8 mouse cellular contexts compared by ENCODE assay signal in genomic region chr11:93856284-93856955, GRCm38 (mm10). TPM values are rescaled to one million over a fixed set of nuclear protein-coding genes. Genes with fewer than 3 reads are reported as not detected.
A peak's percentile ranks its signal among the peaks of the same experiment; 100 is the strongest.
DNase-seq lines count a peak whose midpoint lies in the region; ATAC-seq and TF ChIP-seq lines count a peak whose summit lies in the region.

No protein-coding gene starts in this region.

- 5% methylated on average over 6 of the region's 6 CpGs for WGBS in hindbrain, embryonic 15.5 days
- WGBS in midbrain, embryonic 12.5 days, result 11% methylated on average over 6 of the region's 6 CpGs

- H3K4me3 ChIP-seq in hindbrain, embryonic 15.5 days, result no peak overlapping the region
- H3K4me3 ChIP-seq in left cerebral cortex, adult 2 months, result no peak overlapping the region
- H3K4me3 ChIP-seq in midbrain, embryonic 12.5 days, result no peak overlapping the region

- DNase-seq in heart, adult 11 months, result peak; percentile 91
- DNase-seq in heart, postnatal 25 days (ENCODE audit: low spot score), result no peak
- DNase-seq in cerebellum, adult 9-10 months, result peak; percentile 88
- peak; percentile 60 to 83 for DNase-seq in frontal cortex, postnatal 10 days (ENCODE audit: low spot score in 2 of 2)
- DNase-seq in left cerebral cortex, adult 2 months (ENCODE audit: extremely low spot score in 1 of 2, low spot score in 2 of 2), result peak; percentile 85 to 88
- peak; percentile 2 for DNase-seq in skeletal muscle tissue, adult 2 months (ENCODE audit: low read depth, low spot score)

- H3K4me2 ChIP-seq in hindbrain, embryonic 15.5 days, result 0 out of 2 replicates have a peak overlapping the region, but pooled peaks have one; percentile 31
- no peak overlapping the region for H3K4me2 ChIP-seq in midbrain, embryonic 12.5 days (replicated peaks)

- peaks cover 7% of the 10 kb centered on the region; the same call in 1 of the 2 replicates for H3K36me3 ChIP-seq in hindbrain, embryonic 15.5 days
- peaks cover 8% of the 10 kb centered on the region for H3K36me3 ChIP-seq in midbrain, embryonic 12.5 days

- H3K9ac ChIP-seq in hindbrain, embryonic 15.5 days, result no peak overlapping the region
- no peak overlapping the region for H3K9ac ChIP-seq in midbrain, embryonic 12.5 days (replicated peaks)

- intact Hi-C loops in heart, postnatal 25 days (cut with DNase I), result no loop called here
- intact Hi-C loops in left cerebral cortex, adult 2 months (cut with DNase I), result loop anchor here (5.0 kb wide), 1 partner anchor 709 kb away; no protein-coding TSS in a partner anchor

- peaks cover 7% of the 10 kb centered on the region for H3K4me1 ChIP-seq in hindbrain, embryonic 15.5 days (replicated peaks)
- H3K4me1 ChIP-seq in midbrain, embryonic 12.5 days, result no peaks in the 10 kb centered on the region

- H3K9me3 ChIP-seq in hindbrain, embryonic 15.5 days, result no peaks in the 10 kb centered on the region
- H3K9me3 ChIP-seq in midbrain, embryonic 12.5 days, result no peaks in the 10 kb centered on the region

- H3K27ac ChIP-seq in hindbrain, embryonic 15.5 days (replicated peaks), result no peak overlapping the region
- no peak overlapping the region for H3K27ac ChIP-seq in left cerebral cortex, adult 2 months
- H3K27ac ChIP-seq in midbrain, embryonic 12.5 days (replicated peaks), result no peak overlapping the region

- no peaks in the 10 kb centered on the region for H3K27me3 ChIP-seq in hindbrain, embryonic 15.5 days
- H3K27me3 ChIP-seq in midbrain, embryonic 12.5 days, result no peaks in the 10 kb centered on the region

- TF ChIP-seq CTCF in left cerebral cortex, adult 2 months (IDR thresholded peaks at IDR 0.05), result peak; percentile 92

- 0 out of 2 replicates have a peak, but pooled peaks have one; percentile 45 for ATAC-seq in hindbrain, embryonic 15.5 days (ENCODE audit: low FRiP score, low read depth)
- 0 out of 2 replicates have a peak, but pooled peaks have one; percentile 38 for ATAC-seq in midbrain, embryonic 12.5 days (ENCODE audit: low FRiP score, low read depth)

RNA-seq across cellular contexts. Expression of gene Utp18, which starts 29.1 kb away (rescaled TPM):
- total RNA-seq in heart, postnatal 25 days (2021), result 1 to 10 TPM; 8.1 to 8.7 TPM
- polyA plus RNA-seq in hindbrain, embryonic 15.5 days (2015; fragmentation: Nextera tagmentation; extraction: Ambion mirVana), result 30.5 and 30.8 TPM in 2 replicates
- total RNA-seq in left cerebral cortex, adult 2 months (2021), result 10 to 100 TPM; 23.7 to 24.8 TPM
- polyA plus RNA-seq in midbrain, embryonic 12.5 days (2016; fragmentation: Nextera tagmentation; extraction: Ambion mirVana), result 42.5 and 43.6 TPM in 2 replicates

RNA-seq across cellular contexts. Expression of gene Mbtd1, which starts 29.2 kb away (rescaled TPM):
- 10 to 100 TPM; 15.1 to 15.6 TPM for total RNA-seq in heart, postnatal 25 days (2021)
- polyA plus RNA-seq in hindbrain, embryonic 15.5 days (2015; fragmentation: Nextera tagmentation; extraction: Ambion mirVana), result 22.3 and 22.9 TPM in 2 replicates
- total RNA-seq in left cerebral cortex, adult 2 months (2021), result 10 to 100 TPM; 33.8 to 39.4 TPM
- polyA plus RNA-seq in midbrain, embryonic 12.5 days (2016; fragmentation: Nextera tagmentation; extraction: Ambion mirVana), result 50.2 and 55.5 TPM in 2 replicates
